Mouse (Mus musculus) spleen, adult 2 months (tissue): ENCODE measurements around the gene Cep19. TPM values are rescaled to one million over a fixed set of nuclear protein-coding genes. Genes with fewer than 3 reads are reported as not detected.
A peak's percentile ranks its signal among the peaks of the same experiment; 100 is the strongest.

Experiments used
- DNase-seq, 2 experiments: peaks; one replicate each; pipeline versions ENCODE4 v3.0.0 to v3.0.0-alpha.2; 2012 to 2021; ENCODE audit warnings: low spot score in 2 of 2, low read depth in 1 of 2
- H3K27ac ChIP-seq: fragments of 200-500 bp; 2 replicates; pipeline ENCODE4 v1.5.1; 2012; ENCODE audit warnings: low read length, inconsistent platforms; ENCODE audit not compliant: insufficient read depth
- H3K27me3 ChIP-seq: fragments of 200-500 bp; 2 replicates; pipeline ENCODE4 v1.6.1; 2012; ENCODE audit warnings: mild to moderate bottlenecking, moderate library complexity, low read length, inconsistent platforms; ENCODE audit not compliant: control insufficient read depth, insufficient read depth
- H3K36me3 ChIP-seq: fragments of 200-500 bp; 2 replicates; pipeline ENCODE4 v1.6.1; 2012; ENCODE audit warnings: mild to moderate bottlenecking, low read length, inconsistent platforms; ENCODE audit not compliant: control insufficient read depth, insufficient read depth
- H3K4me1 ChIP-seq: fragments of 200-500 bp; 2 replicates; pipeline ENCODE4 v1.6.1; 2011; ENCODE audit warnings: inconsistent platforms; ENCODE audit not compliant: control insufficient read depth, insufficient read depth, insufficient read length
- H3K4me3 ChIP-seq: fragments of 200-500 bp; 2 replicates; pipeline ENCODE4 v1.5.1; 2011; ENCODE audit warnings: mild to moderate bottlenecking, inconsistent platforms; ENCODE audit not compliant: insufficient read depth, insufficient read length; ENCODE audit errors: extremely low read depth
- CTCF ChIP-seq: fragments of 200-500 bp; IDR thresholded peaks from 2 replicates; pipeline ENCODE4 v1.5.1; 2011; ENCODE audit warnings: mild to moderate bottlenecking, inconsistent platforms; ENCODE audit not compliant: insufficient read depth, insufficient read length, insufficient replicate concordance; ENCODE audit errors: extremely low read depth
- POLR2A ChIP-seq: fragments of 200-500 bp; IDR thresholded peaks from 2 replicates; pipeline ENCODE4 v1.6.1; 2011; ENCODE audit warnings: low read depth, low read length, inconsistent platforms
- WGBS: fragments of 180-500 bp; shearing (Covaris S2); methylation state at CpG from one replicate; pipeline ENCODE4 v1.1.7; 2018; 5-methylcytosine and 5-hydroxymethylcytosine counted together
- polyA plus RNA-seq: library from polyadenylated mRNA; depleted of rRNA; stranded (reverse); fragments of >200 nt; gene quantifications from 2 replicates; pipeline ENCODE4 v1.2.3, GENCODE M21; 2012; rRNA removed

Gene Cep19
- polyA plus RNA-seq, 1 experiment = 4.7 TPM

GRCm38 (mm10) chr16:32143766-32144165 is 44.2 kb downstream of the Cep19 start:
- Histone ChIP-seq H3K36me3 (peaks cover 51% of the 10 kb centered on the region), H3K4me1 (peaks cover 4% of the 10 kb centered on the region; the same call in 1 of the 2 replicates)
- WGBS = 96% methylated on average over 15 of the region's 15 CpGs

GRCm38 (mm10) chr16:32144592-32144991 is 45.0 kb downstream of the Cep19 start:
- Histone ChIP-seq H3K36me3 (peaks cover 51% of the 10 kb centered on the region), H3K4me1 (peaks cover 4% of the 10 kb centered on the region; the same call in 1 of the 2 replicates), H3K27me3 (no peaks in the 10 kb centered on the region), H3K27ac (no peak overlapping the region), H3K4me3 (no peak overlapping the region)
- no peak for TF ChIP-seq CTCF
- no peak for TF ChIP-seq POLR2A
- no peak for DNase-seq
- WGBS = 94% methylated on average over 17 of the region's 17 CpGs

More at GRCm38 (mm10) chr16:32143766-32144165, 44.2 kb downstream of the Cep19 start:
- Histone ChIP-seq H3K27ac (no peak overlapping the region), H3K4me3 (no peak overlapping the region), H3K27me3 (no peaks in the 10 kb centered on the region)
- DNase-seq = no peak
- no peak for TF ChIP-seq CTCF
- TF ChIP-seq POLR2A = no peak

- H3K4me3 ChIP-seq = no peak overlapping the region
- no peak for DNase-seq
- 80% methylated on average over 12 of the region's 13 CpGs for WGBS
- H3K27me3 ChIP-seq = no peaks in the 10 kb centered on the region
- no peak for TF ChIP-seq POLR2A
- TF ChIP-seq CTCF = no peak
- H3K4me1 ChIP-seq = peaks cover 4% of the 10 kb centered on the region; the same call in 1 of the 2 replicates
- H3K27ac ChIP-seq = peak overlapping the region; percentile 12; the same call in 1 of the 2 replicates
- H3K36me3 ChIP-seq = peaks cover 43% of the 10 kb centered on the region
Observed at GRCm38 (mm10) chr16:32147589-32148207, 48.1 kb downstream of the Cep19 start.

- H3K36me3 ChIP-seq = peaks cover 24% of the 10 kb centered on the region
- no peak overlapping the region for H3K4me3 ChIP-seq
- H3K27me3 ChIP-seq = no peaks in the 10 kb centered on the region
- WGBS = 94% methylated on average over 1 of the region's 1 CpGs
- no peak for DNase-seq
- H3K27ac ChIP-seq = peak overlapping the region; percentile 20; the same call in 1 of the 2 replicates
- TF ChIP-seq POLR2A (no peak), CTCF (no peak)
- no peaks in the 10 kb centered on the region; the same call in 1 of the 2 replicates for H3K4me1 ChIP-seq
Observed at GRCm38 (mm10) chr16:32153976-32154375, 54.4 kb downstream of the Cep19 start.

- peaks cover 25% of the 10 kb centered on the region for H3K36me3 ChIP-seq
- 76% methylated on average over 13 of the region's 13 CpGs for WGBS
- DNase-seq = no peak
- no peak overlapping the region for H3K4me3 ChIP-seq
- no peaks in the 10 kb centered on the region; the same call in 1 of the 2 replicates for H3K4me1 ChIP-seq
- no peak overlapping the region for H3K27ac ChIP-seq
- H3K27me3 ChIP-seq = no peaks in the 10 kb centered on the region
- TF ChIP-seq CTCF = no peak
- TF ChIP-seq POLR2A = no peak
Observed at GRCm38 (mm10) chr16:32154437-32154836, 54.8 kb downstream of the Cep19 start.

GRCm38 (mm10) chr16:32156719-32157118 is 57.1 kb downstream of the Cep19 start:
- Histone ChIP-seq H3K36me3 (peaks cover 33% of the 10 kb centered on the region), H3K27me3 (no peaks in the 10 kb centered on the region), H3K4me1 (peaks cover 5% of the 10 kb centered on the region; the same call in 1 of the 2 replicates), H3K27ac (no peak overlapping the region), H3K4me3 (no peak overlapping the region)
- 76% methylated on average over 3 of the region's 3 CpGs for WGBS
- no peak for DNase-seq
- TF ChIP-seq POLR2A (no peak), CTCF (no peak)

- peaks cover 8% of the 10 kb centered on the region; the same call in 1 of the 2 replicates for H3K4me1 ChIP-seq
- no peaks in the 10 kb centered on the region for H3K27me3 ChIP-seq
- DNase-seq = no peak
- H3K36me3 ChIP-seq = peaks cover 36% of the 10 kb centered on the region
- H3K4me3 ChIP-seq = no peak overlapping the region
- H3K27ac ChIP-seq = no peak overlapping the region
- WGBS = 92% methylated on average over 2 of the region's 2 CpGs
- TF ChIP-seq POLR2A (no peak), CTCF (no peak)
Observed at GRCm38 (mm10) chr16:32157369-32157768, 57.8 kb downstream of the Cep19 start.

Other genes starting within 250 kb of the Cep19 start
- 0.07 and 0.09 TPM in 2 replicates for gene Meltf, start 221.0 kb upstream of the Cep19 start, polyA plus RNA-seq
- gene Pigz, start 165.9 kb upstream of the Cep19 start, polyA plus RNA-seq = 6.9 and 7.8 TPM in 2 replicates
- 37.6 and 68.9 TPM in 2 replicates for gene 0610012G03Rik, start 151.3 kb upstream of the Cep19 start, polyA plus RNA-seq
- gene Ncbp2, start 151.3 kb upstream of the Cep19 start, polyA plus RNA-seq = 3.3 and 5.9 TPM in 2 replicates
- 2.6 and 3.0 TPM in 2 replicates for gene Senp5, start 96.5 kb upstream of the Cep19 start, polyA plus RNA-seq
- gene Pak2, start 20.5 kb upstream of the Cep19 start, polyA plus RNA-seq = 16.8 and 18.8 TPM in 2 replicates
- gene Pigx, start 60 bp upstream of the Cep19 start, polyA plus RNA-seq = 18.1 and 22.7 TPM in 2 replicates
- gene Nrros, start 65.8 kb downstream of the Cep19 start, polyA plus RNA-seq = 105 and 133 TPM in 2 replicates
- 0.85 and 1.5 TPM in 2 replicates for gene Bex6, start 80.0 kb downstream of the Cep19 start, polyA plus RNA-seq
- 2.8 and 3.1 TPM in 2 replicates for gene Fbxo45, start 147.4 kb downstream of the Cep19 start, polyA plus RNA-seq
- 2.3 TPM in 2 replicates for gene Wdr53, start 147.4 kb downstream of the Cep19 start, polyA plus RNA-seq
- gene Smco1, start 171.7 kb downstream of the Cep19 start, polyA plus RNA-seq = not detected in 2 replicates
- 5.6 and 7.1 TPM in 2 replicates for gene Rnf168, start 177.7 kb downstream of the Cep19 start, polyA plus RNA-seq
- 6.0 and 17.2 TPM in 2 replicates for gene Ubxn7, start 232.5 kb downstream of the Cep19 start, polyA plus RNA-seq